Mouse (Mus musculus) intestine, embryonic 14.5 days (tissue): ENCODE measurements around the gene Hoxc10. TPM values are rescaled to one million over a fixed set of nuclear protein-coding genes. Genes with fewer than 3 reads are reported as not detected.

Source experiments
- microRNA counts: library from miRNA; unstranded; fragments of <30 nt; microRNA quantifications from one replicate; lab custom pipeline; 2016
- microRNA-seq: library from miRNA; unstranded; fragments of <30 nt; microRNA quantifications from one replicate; pipeline ENCODE4, GENCODE M21; 2016
- polyA plus RNA-seq: library from polyadenylated mRNA; unstranded; fragments of >200 nt; fragmentation: Nextera tagmentation; extraction: Ambion mirVana; gene quantifications from 2 replicates; pipeline ENCODE4 v1.2.1, GENCODE M21; 2014

Hoxc10 gene
- polyA plus RNA-seq, 1 experiment from 2014 or later = 2.6 TPM

MicroRNAs encoded within 50 kb of the gene (microRNA counts, 519-probe panel; counts per million panel counts)
- microRNA mmu-miR-615-3p (lab: Ali Mortazavi, UCI) (not detected), microRNA mmu-miR-615-5p (lab: Ali Mortazavi, UCI) (not detected)

Small RNA genes within 50 kb of the gene (microRNA-seq; reads per million reads assigned to microRNA genes)
- gene Mir196a-2 (422 reads per million, percentile 71 among the genes with 10 or more reads in this experiment), gene Mir615 (2,057 reads per million, percentile 84 among the genes with 10 or more reads in this experiment)

Other genes with a start within 250 kb of the Hoxc10 start
- gene Calcoco1, start 244.6 kb upstream of the Hoxc10 start, polyA plus RNA-seq = 30.6 and 35.8 TPM in 2 replicates
- gene Hoxc13, start 45.7 kb upstream of the Hoxc10 start, polyA plus RNA-seq = not detected in 2 replicates
- not detected in 2 replicates for gene Hoxc12, start 30.0 kb upstream of the Hoxc10 start, polyA plus RNA-seq
- 0.11 TPM in 2 replicates for gene Hoxc11, start 12.4 kb upstream of the Hoxc10 start, polyA plus RNA-seq
- gene Hoxc5, start 647 bp downstream of the Hoxc10 start, polyA plus RNA-seq = 12.2 and 14.1 TPM in 2 replicates
- 1.7 and 1.9 TPM in 2 replicates for gene Hoxc9, start 9.6 kb downstream of the Hoxc10 start, polyA plus RNA-seq
- gene Hoxc8, start 23.8 kb downstream of the Hoxc10 start, polyA plus RNA-seq = 9.5 and 11.9 TPM in 2 replicates
- gene Hoxc6, start 31.5 kb downstream of the Hoxc10 start, polyA plus RNA-seq = 6.1 and 9.6 TPM in 2 replicates
- gene Hoxc4, start 52.1 kb downstream of the Hoxc10 start, polyA plus RNA-seq = 14.6 and 15.6 TPM in 2 replicates
- 21.8 and 23.5 TPM in 2 replicates for gene Smug1, start 200.3 kb downstream of the Hoxc10 start, polyA plus RNA-seq